Mouse (Mus musculus): ENCODE measurements around the gene Ostf1. TPM values are rescaled to one million over a fixed set of nuclear protein-coding genes. Genes with fewer than 3 reads are reported as not detected.

Gene Ostf1
- polyA plus RNA-seq, 1 experiment from 2014 or later = 70.4 TPM

DNA sequence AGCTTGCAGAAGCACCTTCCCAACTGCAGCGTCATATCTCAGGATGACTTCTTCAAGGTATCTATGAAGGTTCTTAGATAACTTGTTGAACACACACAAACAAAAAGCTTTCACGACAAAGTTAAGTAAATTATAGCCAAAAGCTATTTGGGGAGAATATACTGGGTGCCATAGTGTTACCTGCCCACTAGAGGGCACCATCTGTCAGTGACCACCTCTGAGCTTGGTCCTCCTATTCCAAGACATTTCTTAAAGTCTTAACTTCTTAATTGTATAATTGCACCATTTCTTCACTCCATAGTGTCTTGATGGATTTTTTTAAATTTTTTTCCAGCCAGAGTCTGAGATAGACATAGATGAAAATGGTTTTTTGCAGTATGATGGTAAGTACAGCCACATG, 7.9 kb upstream of the Ostf1 start:
- no peak for ATAC-seq (ENCODE audit: insufficient number of reproducible peaks, insufficient read depth, low FRiP score, low read depth)
- WGBS = 33% methylated on average over 2 of the region's 2 CpGs
- no peaks in the 10 kb centered on the region for H3K27me3 ChIP-seq (ENCODE audit: control insufficient read depth, insufficient read depth, low read length)
- no peak overlapping the region for H3K9ac ChIP-seq (replicated peaks; ENCODE audit: low read depth, low read length)
- no peaks in the 10 kb centered on the region for H3K36me3 ChIP-seq (ENCODE audit: control insufficient read depth, insufficient read depth, low read length)
- H3K4me3 ChIP-seq (ENCODE audit: low read depth, low read length) = no peak overlapping the region
- no peaks in the 10 kb centered on the region for H3K4me1 ChIP-seq (ENCODE audit: control insufficient read depth, insufficient read depth, low read length)
- no peak overlapping the region for H3K4me2 ChIP-seq (replicated peaks; ENCODE audit: low read depth, low read length)
- no peak overlapping the region for H3K27ac ChIP-seq (ENCODE audit: low read length)
- H3K9me3 ChIP-seq (ENCODE audit: control insufficient read depth, low read depth, low read length) = no peaks in the 10 kb centered on the region

DNA sequence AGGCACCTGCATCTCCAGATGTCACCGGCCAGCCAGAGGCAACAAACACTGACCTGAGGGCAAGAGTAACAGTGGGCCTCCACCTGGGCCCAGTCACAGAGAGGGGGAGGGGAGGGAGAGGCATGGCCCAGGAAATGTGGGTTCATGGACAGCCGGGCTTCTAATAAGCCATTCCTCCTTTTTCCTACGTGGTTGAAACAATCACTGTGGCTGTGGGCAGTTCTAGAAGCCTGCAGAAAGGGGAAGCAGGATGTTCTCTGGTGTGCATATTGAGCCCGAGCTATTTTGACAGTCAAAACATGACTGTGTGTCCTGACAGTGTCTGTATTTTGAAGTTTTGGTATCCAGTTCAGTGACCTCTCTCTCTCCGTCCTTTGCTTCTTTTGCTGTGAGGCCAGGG, 7.3 kb upstream of the Ostf1 start:
- no peak for ATAC-seq (ENCODE audit: insufficient number of reproducible peaks, insufficient read depth, low FRiP score, low read depth)
- H3K27me3 ChIP-seq (ENCODE audit: control insufficient read depth, insufficient read depth, low read length) = no peaks in the 10 kb centered on the region
- H3K4me2 ChIP-seq (replicated peaks; ENCODE audit: low read depth, low read length) = no peak overlapping the region
- no peaks in the 10 kb centered on the region for H3K36me3 ChIP-seq (ENCODE audit: control insufficient read depth, insufficient read depth, low read length)
- H3K9me3 ChIP-seq (ENCODE audit: control insufficient read depth, low read depth, low read length) = no peaks in the 10 kb centered on the region
- H3K27ac ChIP-seq (ENCODE audit: low read length) = no peak overlapping the region
- no peak overlapping the region for H3K4me3 ChIP-seq (ENCODE audit: low read depth, low read length)
- no peaks in the 10 kb centered on the region for H3K4me1 ChIP-seq (ENCODE audit: control insufficient read depth, insufficient read depth, low read length)
- 55% methylated on average over 5 of the region's 5 CpGs for WGBS
- H3K9ac ChIP-seq (replicated peaks; ENCODE audit: low read depth, low read length) = no peak overlapping the region

DNA sequence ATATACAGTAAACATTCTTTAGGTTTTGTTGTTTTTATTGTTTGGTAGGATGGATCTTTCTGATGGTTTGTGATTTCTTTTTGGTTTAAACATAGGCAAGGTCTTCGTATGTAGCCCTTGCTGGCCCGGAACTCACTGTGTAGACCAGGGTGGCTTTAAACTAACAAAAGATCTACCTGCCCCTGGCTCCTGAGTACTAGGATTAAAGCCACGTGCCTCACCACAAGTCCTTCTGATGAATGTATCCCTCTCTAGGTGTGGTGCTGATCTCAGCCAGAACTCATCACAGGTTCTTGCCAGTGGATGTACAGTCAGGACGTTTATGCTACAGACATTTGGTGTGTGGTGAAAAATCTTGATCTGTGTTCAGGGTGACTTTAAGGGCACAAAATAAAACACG, 6.3 kb upstream of the Ostf1 start:
- Histone ChIP-seq H3K4me3 (ENCODE audit: low read depth, low read length) (no peak overlapping the region), H3K27me3 (ENCODE audit: control insufficient read depth, insufficient read depth, low read length) (no peaks in the 10 kb centered on the region), H3K4me2 (replicated peaks; ENCODE audit: low read depth, low read length) (no peak overlapping the region), H3K9ac (replicated peaks; ENCODE audit: low read depth, low read length) (no peak overlapping the region), H3K27ac (ENCODE audit: low read length) (no peak overlapping the region), H3K4me1 (ENCODE audit: control insufficient read depth, insufficient read depth, low read length) (no peaks in the 10 kb centered on the region), H3K36me3 (ENCODE audit: control insufficient read depth, insufficient read depth, low read length) (no peaks in the 10 kb centered on the region), H3K9me3 (ENCODE audit: control insufficient read depth, low read depth, low read length) (no peaks in the 10 kb centered on the region)
- 82% methylated on average over 5 of the region's 5 CpGs for WGBS
- ATAC-seq (ENCODE audit: insufficient number of reproducible peaks, insufficient read depth, low FRiP score, low read depth) = no peak

DNA sequence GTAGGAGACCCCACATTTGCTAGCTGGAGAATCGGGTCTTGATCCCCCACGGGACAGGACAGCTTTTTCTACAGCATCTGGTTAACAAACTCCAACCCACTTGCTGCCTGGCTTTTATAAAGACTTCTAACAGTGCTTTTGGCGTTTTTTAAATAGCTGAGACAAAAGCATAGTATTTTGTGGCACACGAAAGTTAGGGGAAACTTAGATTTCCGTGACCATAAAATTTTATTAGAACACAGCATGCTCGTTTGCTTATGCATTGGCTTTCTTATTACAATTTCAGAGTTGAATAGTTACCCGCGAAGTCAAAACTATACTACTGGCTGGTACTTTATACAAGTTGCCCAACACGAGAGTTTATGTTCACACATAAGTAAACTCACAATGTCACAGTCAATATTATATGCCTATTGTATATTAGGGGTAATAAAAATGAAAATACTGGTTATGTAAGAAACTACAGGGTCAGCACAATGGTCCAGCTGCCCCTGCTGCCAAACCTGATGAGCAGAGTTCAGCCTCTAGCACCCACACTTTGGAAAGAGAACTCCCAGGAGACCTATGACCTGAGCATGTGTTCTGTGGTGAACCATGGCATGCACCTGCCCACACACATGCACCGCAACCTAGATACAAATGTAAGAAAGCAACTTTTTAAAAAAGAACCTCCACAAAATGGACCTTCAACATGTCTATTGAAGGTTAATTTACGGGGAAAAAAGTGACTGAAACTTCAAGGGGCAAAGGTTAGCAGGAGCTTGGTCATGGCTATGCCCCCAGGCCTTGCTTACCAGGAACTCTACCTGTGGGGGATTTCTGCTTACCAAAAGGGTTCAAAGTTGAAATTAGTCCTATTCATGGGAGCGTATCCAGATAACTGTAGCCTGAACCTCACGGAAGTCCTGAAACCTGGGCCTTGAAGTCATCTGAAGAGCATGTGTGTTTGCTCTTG, 885 bp upstream of the Ostf1 start:
- Histone ChIP-seq H3K27me3 (ENCODE audit: control insufficient read depth, insufficient read depth, low read length) (no peaks in the 10 kb centered on the region), H3K36me3 (ENCODE audit: control insufficient read depth, insufficient read depth, low read length) (no peaks in the 10 kb centered on the region), H3K9me3 (ENCODE audit: control insufficient read depth, low read depth, low read length) (no peaks in the 10 kb centered on the region), H3K4me3 (ENCODE audit: low read depth, low read length) (peak overlapping the region; percentile 86), H3K4me2 (replicated peaks; ENCODE audit: low read depth, low read length) (peak overlapping the region; percentile 66), H3K27ac (ENCODE audit: low read length) (no peak overlapping the region), H3K9ac (replicated peaks; ENCODE audit: low read depth, low read length) (no peak overlapping the region), H3K4me1 (ENCODE audit: control insufficient read depth, insufficient read depth, low read length) (0 out of 2 replicates have a peak, but pooled peaks cover 7% of the 10 kb centered on the region)
- 62% methylated on average over 13 of the region's 13 CpGs for WGBS
- ATAC-seq (ENCODE audit: insufficient number of reproducible peaks, insufficient read depth, low FRiP score, low read depth) = no peak

DNA sequence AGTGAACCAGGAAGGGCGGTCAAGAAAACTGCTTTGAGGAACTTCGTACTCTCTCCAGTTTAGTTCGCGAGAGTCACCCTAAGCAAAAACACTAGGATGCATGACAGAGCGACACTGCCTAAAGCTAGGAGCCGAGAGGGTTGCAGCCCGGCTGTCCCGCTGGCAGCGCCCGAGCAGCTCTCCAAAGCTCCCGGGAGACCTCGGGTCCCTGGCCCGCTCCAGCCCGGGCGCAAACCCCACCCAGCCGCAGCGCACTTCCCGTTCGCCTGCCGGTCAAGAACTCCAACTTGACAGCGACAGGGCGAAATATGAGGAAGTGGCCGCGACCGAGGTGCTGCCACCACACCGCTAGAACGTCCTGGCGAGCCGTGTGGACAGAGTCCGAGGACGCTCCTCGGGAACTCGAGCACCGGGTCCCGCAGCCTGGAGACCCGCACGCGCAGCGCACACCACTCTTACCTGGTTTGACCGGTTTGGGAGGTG, 421 bp downstream of the Ostf1 start:
- H3K9ac ChIP-seq (replicated peaks; ENCODE audit: low read depth, low read length) = peak overlapping the region; percentile 76
- ATAC-seq (ENCODE audit: insufficient number of reproducible peaks, insufficient read depth, low FRiP score, low read depth) = peak; percentile 71
- H3K27ac ChIP-seq (ENCODE audit: low read length) = peak overlapping the region; percentile 81
- H3K27me3 ChIP-seq (ENCODE audit: control insufficient read depth, insufficient read depth, low read length) = no peaks in the 10 kb centered on the region
- no peaks in the 10 kb centered on the region for H3K36me3 ChIP-seq (ENCODE audit: control insufficient read depth, insufficient read depth, low read length)
- H3K4me1 ChIP-seq (ENCODE audit: control insufficient read depth, insufficient read depth, low read length) = 0 out of 2 replicates have a peak, but pooled peaks cover 7% of the 10 kb centered on the region
- peak overlapping the region; percentile 86 for H3K4me3 ChIP-seq (ENCODE audit: low read depth, low read length)
- H3K9me3 ChIP-seq (ENCODE audit: control insufficient read depth, low read depth, low read length) = no peaks in the 10 kb centered on the region
- H3K4me2 ChIP-seq (replicated peaks; ENCODE audit: low read depth, low read length) = peak overlapping the region; percentile 66
- WGBS = under 1% methylated on average over 40 of the region's 40 CpGs

DNA sequence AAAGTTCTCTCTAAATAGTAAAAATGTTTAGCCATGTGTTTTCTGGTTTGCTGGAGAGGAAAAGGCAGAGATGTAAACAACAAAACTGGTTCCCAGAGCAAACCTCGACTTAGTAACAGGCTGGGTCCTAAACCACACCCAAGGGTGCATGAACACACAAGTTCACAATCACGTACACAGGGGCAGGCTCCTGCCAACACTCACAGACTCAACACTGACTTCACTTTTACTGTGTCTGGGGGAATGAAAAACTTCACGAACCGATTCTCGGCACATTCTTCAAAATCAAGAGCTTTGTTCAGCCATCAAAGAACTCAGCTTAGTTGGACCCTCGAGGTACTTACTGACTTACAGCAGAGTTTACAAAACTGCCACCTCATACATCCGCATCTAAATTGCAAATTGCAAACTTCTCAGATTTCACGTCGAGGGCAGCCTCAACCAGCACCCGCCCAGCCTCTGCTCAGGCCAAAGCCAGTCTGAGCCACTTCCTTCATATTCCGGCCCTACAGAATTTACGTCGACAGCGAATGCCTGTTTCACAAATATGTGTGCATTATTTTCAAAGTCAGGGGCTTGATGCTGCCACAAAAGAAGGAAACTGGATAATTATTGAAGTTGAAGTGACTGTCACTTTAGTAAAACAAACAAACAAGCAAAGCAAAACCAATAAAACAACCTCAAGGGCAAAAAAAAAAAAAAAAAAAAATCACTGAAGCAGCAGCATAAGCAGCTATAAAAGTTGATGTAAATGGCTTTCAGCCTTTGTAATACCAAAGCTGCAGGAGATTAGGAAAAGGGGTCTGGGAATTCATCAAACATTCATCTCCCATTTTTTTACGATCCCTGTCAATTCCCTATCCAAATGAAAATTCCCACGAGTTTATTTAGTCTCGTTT, 1.2 kb downstream of the Ostf1 start:
- Histone ChIP-seq H3K36me3 (ENCODE audit: control insufficient read depth, insufficient read depth, low read length) (no peaks in the 10 kb centered on the region), H3K27ac (ENCODE audit: low read length) (peak overlapping the region; percentile 81; the same call in 1 of the 2 replicates), H3K4me2 (replicated peaks; ENCODE audit: low read depth, low read length) (peak overlapping the region; percentile 66), H3K4me3 (ENCODE audit: low read depth, low read length) (peak overlapping the region; percentile 86), H3K4me1 (ENCODE audit: control insufficient read depth, insufficient read depth, low read length) (0 out of 2 replicates have a peak, but pooled peaks cover 7% of the 10 kb centered on the region), H3K27me3 (ENCODE audit: control insufficient read depth, insufficient read depth, low read length) (no peaks in the 10 kb centered on the region), H3K9ac (replicated peaks; ENCODE audit: low read depth, low read length) (peak overlapping the region; percentile 76), H3K9me3 (ENCODE audit: control insufficient read depth, low read depth, low read length) (no peaks in the 10 kb centered on the region)
- ATAC-seq (ENCODE audit: insufficient number of reproducible peaks, insufficient read depth, low FRiP score, low read depth) = no peak
- 10% methylated on average over 17 of the region's 17 CpGs for WGBS

DNA sequence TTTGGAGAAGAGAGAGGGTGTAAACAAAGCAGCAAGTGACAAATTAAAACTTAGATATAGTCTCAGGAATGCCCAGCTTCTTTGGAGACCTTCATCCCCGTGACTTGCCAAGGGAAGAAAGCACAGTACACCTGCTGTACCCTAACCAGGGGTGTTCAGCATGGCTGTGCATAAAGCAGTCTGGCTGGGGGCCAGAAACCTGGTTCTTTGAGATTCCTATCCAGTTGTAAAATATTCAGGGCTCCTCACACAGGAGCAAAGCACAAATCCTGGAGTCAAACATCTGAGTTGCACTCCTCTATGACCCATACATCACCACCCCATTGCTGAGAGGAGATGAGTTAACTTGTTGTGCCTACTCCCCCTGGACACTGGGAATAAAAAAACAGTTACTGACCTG, 2.0 kb downstream of the Ostf1 start:
- WGBS = 76% methylated on average over 1 of the region's 1 CpGs
- H3K9me3 ChIP-seq (ENCODE audit: control insufficient read depth, low read depth, low read length) = no peaks in the 10 kb centered on the region

DNA sequence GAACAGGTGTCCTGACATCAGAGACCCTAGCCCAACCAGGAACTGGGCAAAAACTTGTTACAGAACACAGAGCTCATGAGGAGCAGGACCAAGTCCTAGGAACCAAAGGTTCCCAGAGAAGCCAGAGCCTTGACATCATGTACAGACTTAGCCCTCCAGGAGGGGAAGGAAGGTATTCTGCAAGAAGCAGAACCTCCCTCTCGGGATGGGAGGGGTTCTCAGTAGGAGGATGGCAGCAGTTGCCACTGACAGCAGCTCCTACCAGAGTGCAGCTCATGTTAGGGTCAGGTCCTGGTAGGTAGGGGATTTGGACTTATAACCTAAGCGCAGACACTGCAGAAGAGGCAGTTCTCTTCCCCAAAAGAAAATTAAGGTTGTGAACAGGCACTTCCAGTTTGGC, 7.7 kb downstream of the Ostf1 start:
- WGBS = 87% methylated on average over 2 of the region's 2 CpGs
- H3K4me1 ChIP-seq (ENCODE audit: control insufficient read depth, insufficient read depth, low read length) = no peaks in the 10 kb centered on the region
- no peak overlapping the region for H3K4me2 ChIP-seq (replicated peaks; ENCODE audit: low read depth, low read length)
- H3K9ac ChIP-seq (replicated peaks; ENCODE audit: low read depth, low read length) = no peak overlapping the region
- no peak for ATAC-seq (ENCODE audit: insufficient number of reproducible peaks, insufficient read depth, low FRiP score, low read depth)
- H3K9me3 ChIP-seq (ENCODE audit: control insufficient read depth, low read depth, low read length) = no peaks in the 10 kb centered on the region
- no peak overlapping the region for H3K27ac ChIP-seq (ENCODE audit: low read length)
- H3K4me3 ChIP-seq (ENCODE audit: low read depth, low read length) = no peak overlapping the region
- no peaks in the 10 kb centered on the region for H3K36me3 ChIP-seq (ENCODE audit: control insufficient read depth, insufficient read depth, low read length)
- no peaks in the 10 kb centered on the region for H3K27me3 ChIP-seq (ENCODE audit: control insufficient read depth, insufficient read depth, low read length)

More for the DNA sequence above, 2.0 kb downstream of the Ostf1 start:
- H3K4me2 ChIP-seq (replicated peaks; ENCODE audit: low read depth, low read length) = no peak overlapping the region
- no peaks in the 10 kb centered on the region for H3K36me3 ChIP-seq (ENCODE audit: control insufficient read depth, insufficient read depth, low read length)
- H3K9ac ChIP-seq (replicated peaks; ENCODE audit: low read depth, low read length) = no peak overlapping the region
- no peaks in the 10 kb centered on the region for H3K27me3 ChIP-seq (ENCODE audit: control insufficient read depth, insufficient read depth, low read length)
- 0 out of 2 replicates have a peak, but pooled peaks cover 7% of the 10 kb centered on the region for H3K4me1 ChIP-seq (ENCODE audit: control insufficient read depth, insufficient read depth, low read length)
- no peak overlapping the region for H3K27ac ChIP-seq (ENCODE audit: low read length)
- ATAC-seq (ENCODE audit: insufficient number of reproducible peaks, insufficient read depth, low FRiP score, low read depth) = no peak
- no peak overlapping the region for H3K4me3 ChIP-seq (ENCODE audit: low read depth, low read length)

All from stomach, embryonic 14.5 days (tissue).